Mouse (Mus musculus): Measurements from ENCODE around the gene Snap47.

Gene Snap47

GRCm38 (mm10) chr11:59366633-59367032 is 84.4 kb downstream of the Snap47 start:
- DNase-seq = peak in 1 of 2 experiments; percentile 13

GRCm38 (mm10) chr11:59366031-59366430 is 85.0 kb downstream of the Snap47 start:
- DNase-seq = no peak

GRCm38 (mm10) chr11:59364417-59364816 is 86.6 kb downstream of the Snap47 start:
- no peak for DNase-seq

- DNase-seq = no peak
Observed at GRCm38 (mm10) chr11:59364007-59364406, 87.0 kb downstream of the Snap47 start.

GRCm38 (mm10) chr11:59361291-59361690 is 89.7 kb downstream of the Snap47 start:
- DNase-seq = no peak

Data from lung, adult 18-20 months (tissue).